9 mouse cellular contexts compared by ENCODE assay signal in the genomic region with DNA sequence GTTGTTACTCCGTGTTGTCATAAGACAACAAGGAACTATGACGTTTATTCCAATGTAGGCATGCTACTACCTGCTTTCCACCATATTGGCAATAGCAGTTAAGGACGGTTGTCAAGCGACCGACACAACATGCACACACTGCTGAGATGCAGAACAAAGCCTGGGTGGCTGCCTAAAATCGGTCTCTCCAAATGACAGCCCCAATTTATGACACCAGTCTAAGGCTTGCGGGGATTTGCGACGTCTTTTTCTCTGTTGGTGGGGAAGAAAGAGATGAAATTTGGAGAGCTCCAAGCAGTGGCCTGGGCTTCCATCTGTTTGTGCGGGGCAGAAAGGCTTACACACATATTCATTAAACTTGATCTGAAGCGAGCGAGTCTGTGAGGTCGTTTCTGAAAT. TPM values are rescaled to one million over a fixed set of nuclear protein-coding genes. Genes with fewer than 3 reads are reported as not detected.
A peak's percentile ranks its signal among the peaks of the same experiment; 100 is the strongest.
DNase-seq lines count a peak whose midpoint lies in the region; ATAC-seq and TF ChIP-seq lines count a peak whose summit lies in the region.
"Had no signal": no experiment of that assay in that cellular context is flagged by ENCODE, and none has a peak within 500 bp of the region (broad histone marks: within the 10 kb centered on the region; RNA-seq: fewer than 3 reads in every experiment).

No protein-coding gene starts in this region.

- peak overlapping the region; percentile 95 for H3K4me2 ChIP-seq in embryonic facial prominence, embryonic 11.5 days (ENCODE audit: low read depth, low read length)
- H3K4me2 ChIP-seq in intestine, embryonic 15.5 days (replicated peaks) = peak overlapping the region; percentile 92
- peak overlapping the region; percentile 81 for H3K4me2 ChIP-seq in midbrain, postnatal 0 days (ENCODE audit: low read depth, low read length, poor library complexity, severe bottlenecking)

- H3K4me3 ChIP-seq in left cerebral cortex, adult 2 months = peak overlapping the region; percentile 89
- peak overlapping the region; percentile 53 for H3K4me3 ChIP-seq in embryonic facial prominence, embryonic 11.5 days (ENCODE audit: low read depth, low read length)
- peak overlapping the region; percentile 43 for H3K4me3 ChIP-seq in intestine, embryonic 15.5 days (replicated peaks)
- peak overlapping the region; percentile 90 for H3K4me3 ChIP-seq in midbrain, postnatal 0 days (ENCODE audit: low read depth, low read length)

- no peak for ATAC-seq in embryonic facial prominence, embryonic 11.5 days (replicated peaks; ENCODE audit: insufficient number of reproducible peaks, low FRiP score, low TSS enrichment, low read depth)
- no peak for ATAC-seq in intestine, embryonic 15.5 days
- peak; percentile 29; the same call in 1 of the 2 replicates for ATAC-seq in midbrain, postnatal 0 days (ENCODE audit: low FRiP score)

- peaks cover 6% of the 10 kb centered on the region; the same call in 1 of the 2 replicates for H3K27me3 ChIP-seq in embryonic facial prominence, embryonic 11.5 days (ENCODE audit: control insufficient read depth, insufficient read depth, low read length)
- H3K27me3 ChIP-seq in intestine, embryonic 15.5 days (replicated peaks) = peaks cover 23% of the 10 kb centered on the region
- H3K27me3 ChIP-seq in midbrain, postnatal 0 days (ENCODE audit: insufficient read depth, low read length) = no peaks in the 10 kb centered on the region

- peak overlapping the region; percentile 95 for H3K27ac ChIP-seq in left cerebral cortex, adult 2 months
- H3K27ac ChIP-seq in embryonic facial prominence, embryonic 11.5 days (replicated peaks; ENCODE audit: low read depth, low read length) = no peak overlapping the region
- no peak overlapping the region for H3K27ac ChIP-seq in intestine, embryonic 15.5 days
- H3K27ac ChIP-seq in midbrain, postnatal 0 days (ENCODE audit: low read depth, low read length) = peak overlapping the region; percentile 85

- intact Hi-C loops in left cerebral cortex, adult 2 months (cut with DNase I) = no loop called here

- DNase-seq in left cerebral cortex, adult 2 months (ENCODE audit: extremely low spot score in 1 of 2, low spot score in 2 of 2) = no peak
- no peak for DNase-seq in left cerebral cortex, adult 9 months (ENCODE audit: low spot score in 2 of 2)
- DNase-seq in embryonic facial prominence, embryonic 11.5 days (ENCODE audit: low spot score) = peak; percentile 17
- DNase-seq in midbrain, postnatal 0 days (ENCODE audit: low spot score) = peak; percentile 47
- no peak for DNase-seq in urinary bladder, adult 18-20 months (ENCODE audit: low spot score in 2 of 2)
- no peak for DNase-seq in ovary, postnatal 10 days (ENCODE audit: low spot score)
- DNase-seq in urinary bladder, postnatal 10 days (ENCODE audit: low spot score) = no peak
- DNase-seq: kidney, postnatal 14 days had no signal

- WGBS in embryonic facial prominence, embryonic 11.5 days = 22% methylated on average over 13 of the region's 13 CpGs
- 25% methylated on average over 13 of the region's 13 CpGs for WGBS in intestine, embryonic 15.5 days
- 7% methylated on average over 13 of the region's 13 CpGs for WGBS in midbrain, postnatal 0 days

- H3K9me3 ChIP-seq in embryonic facial prominence, embryonic 11.5 days (replicated peaks; ENCODE audit: control insufficient read depth, low read length) = no peaks in the 10 kb centered on the region
- H3K9me3 ChIP-seq in intestine, embryonic 15.5 days = no peaks in the 10 kb centered on the region
- H3K9me3 ChIP-seq in midbrain, postnatal 0 days (ENCODE audit: low read length) = no peaks in the 10 kb centered on the region

- no peaks in the 10 kb centered on the region for H3K36me3 ChIP-seq in embryonic facial prominence, embryonic 11.5 days (replicated peaks; ENCODE audit: control insufficient read depth, insufficient read depth, low read depth, low read length)
- no peaks in the 10 kb centered on the region for H3K36me3 ChIP-seq in intestine, embryonic 15.5 days
- H3K36me3 ChIP-seq in midbrain, postnatal 0 days (ENCODE audit: insufficient read depth, low read length) = no peaks in the 10 kb centered on the region

- TF ChIP-seq CTCF in left cerebral cortex, adult 2 months (IDR thresholded peaks at IDR 0.05) = no peak
- no peak for TF ChIP-seq CTCF in midbrain, postnatal 0 days (IDR thresholded peaks at IDR 0.05)

- H3K9ac ChIP-seq in embryonic facial prominence, embryonic 11.5 days (replicated peaks; ENCODE audit: low read length) = no peak overlapping the region
- no peak overlapping the region for H3K9ac ChIP-seq in intestine, embryonic 15.5 days
- H3K9ac ChIP-seq in midbrain, postnatal 0 days (replicated peaks; ENCODE audit: low read length, poor library complexity, severe bottlenecking) = peak overlapping the region; percentile 90

- H3K4me1 ChIP-seq in embryonic facial prominence, embryonic 11.5 days (ENCODE audit: control insufficient read depth, insufficient read depth, low read length) = no peaks in the 10 kb centered on the region; the same call in 1 of the 2 replicates
- peaks cover 5% of the 10 kb centered on the region; the same call in 1 of the 2 replicates for H3K4me1 ChIP-seq in intestine, embryonic 15.5 days (replicated peaks)
- no peaks in the 10 kb centered on the region for H3K4me1 ChIP-seq in midbrain, postnatal 0 days (ENCODE audit: insufficient read depth, low read length)

RNA-seq across cellular contexts. Expression of a gene that starts 1.2 kb away (rescaled TPM):
- total RNA-seq in left cerebral cortex, adult 2 months (2021) = 100 to 1,000 TPM; 173 to 176 TPM
- 0.63 and 0.74 TPM in 2 replicates for polyA plus RNA-seq in embryonic facial prominence, embryonic 11.5 days (2014; fragmentation: Nextera tagmentation; extraction: Ambion mirVana)
- 0.42 and 1.2 TPM in 2 replicates for polyA plus RNA-seq in intestine, embryonic 15.5 days (2015; fragmentation: Nextera tagmentation; extraction: Ambion mirVana)
- 101 and 104 TPM in 2 replicates for total RNA-seq in midbrain, postnatal 0 days (2014; rRNA removed)
- polyA plus RNA-seq in midbrain, postnatal 0 days (2015; fragmentation: Nextera tagmentation; extraction: Ambion mirVana) = 21.4 and 26.6 TPM in 2 replicates

Comparison
In these comparisons a context has a peak if more than half of its experiments do, and no peak if none do; other contexts are left out.
1. DNase-seq: peak in embryonic facial prominence, embryonic 11.5 days (single experiment) and midbrain, postnatal 0 days (single experiment); none in left cerebral cortex, adult 2 months (0 of 2), left cerebral cortex, adult 9 months (0 of 2), urinary bladder, adult 18-20 months (0 of 2), ovary, postnatal 10 days (single experiment) and urinary bladder, postnatal 10 days (single experiment).
2. H3K27ac ChIP-seq: peak in left cerebral cortex, adult 2 months (single experiment) and midbrain, postnatal 0 days (single experiment); none in embryonic facial prominence, embryonic 11.5 days (single experiment) and intestine, embryonic 15.5 days (single experiment).
3. RNA of a gene that starts 1.2 kb away (polyA plus RNA-seq): 21.4 to 26.6 TPM in midbrain, postnatal 0 days; 0.42 to 1.2 TPM in intestine, embryonic 15.5 days and 0.63 to 0.74 TPM in embryonic facial prominence, embryonic 11.5 days; every median in the first group is over 10 times any median in the second.
4. Peak in every context shown above with its lines, with median percentiles within 50 percentile points of each other: H3K4me3 ChIP-seq and H3K4me2 ChIP-seq.